Mouse (Mus musculus): ENCODE results near the gene 1700067P10Rik. TPM values are rescaled to one million over a fixed set of nuclear protein-coding genes. Genes with fewer than 3 reads are reported as not detected.

Gene 1700067P10Rik
- total and polyA plus RNA-seq, 3 experiments: not detected

DNA sequence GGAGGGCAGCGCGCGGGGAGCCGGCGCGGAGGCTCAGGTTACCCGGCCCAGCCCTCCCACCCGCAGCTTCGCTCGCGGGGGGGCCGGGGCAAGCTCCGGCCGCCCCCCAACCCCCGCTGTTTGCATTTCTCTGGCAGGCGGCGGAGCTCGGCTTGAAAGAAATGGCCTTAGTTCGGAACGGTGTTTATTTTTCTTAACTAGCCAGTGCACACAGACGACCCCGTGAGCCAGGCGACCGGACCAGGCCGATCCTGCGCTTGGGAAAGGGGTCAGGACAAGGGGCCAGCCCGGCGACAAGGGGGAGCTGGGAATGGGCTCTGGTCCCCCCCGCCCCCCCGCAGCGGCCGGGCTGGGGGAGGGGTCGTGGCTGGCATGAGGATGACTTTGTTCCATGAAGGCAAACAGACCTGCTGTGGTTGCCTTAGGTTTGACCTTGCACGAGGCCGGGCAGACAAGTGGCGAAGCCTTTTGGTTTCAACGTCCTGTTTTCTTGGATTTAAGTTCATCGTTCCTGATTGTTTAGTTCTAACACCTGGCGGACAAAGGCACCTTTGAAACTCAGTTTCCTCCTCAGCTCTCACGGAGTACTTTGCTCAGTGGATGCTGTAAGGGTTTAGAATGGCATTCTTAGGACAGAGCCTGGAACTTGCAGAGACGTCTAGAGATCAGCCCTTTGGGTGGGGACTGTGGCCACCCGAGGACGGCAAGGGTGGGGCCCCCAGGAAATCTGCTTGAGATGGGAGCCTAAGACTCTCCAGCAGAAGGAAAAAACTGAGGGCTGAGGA is 8.8 kb downstream of the 1700067P10Rik start:
- no peak overlapping the region for H3K27ac ChIP-seq (ENCODE audit: insufficient read depth, low read depth)
- in situ Hi-C loops (cut with MboI; ENCODE audit: low pct_ligation_motif_present, low pct_unique_long_range_greater_than_20kb, low sequenced_read_pairs): loop anchor here (5.0 to 10.0 kb wide), 2 partner anchors 53 to 301 kb away; no protein-coding TSS in a partner anchor
- H3K4me3 ChIP-seq (replicated peaks in 1 of 3; ENCODE audit: low read depth in 2 of 3, low read length in 2 of 3, poor library complexity in 1 of 3): peak overlapping the region in 2 of 3 experiments; percentile 13 to 44

DNA sequence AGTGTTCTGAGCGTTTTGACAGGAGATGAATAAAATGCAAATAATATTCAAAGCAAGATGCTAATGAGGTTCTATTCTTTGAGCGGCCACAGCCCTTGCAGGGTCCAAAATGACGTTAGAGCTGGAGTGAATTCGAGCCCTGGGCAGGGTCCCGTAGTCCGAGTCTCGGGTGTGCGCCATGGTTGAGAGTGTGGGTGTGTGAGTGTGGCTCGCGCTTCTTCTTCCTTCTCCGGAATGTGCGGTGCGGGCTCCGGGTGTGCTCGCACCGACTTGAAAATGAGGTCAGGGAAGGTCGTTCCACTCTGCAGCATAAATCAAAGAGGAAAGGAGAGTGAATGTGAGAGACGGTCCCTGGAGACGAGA is 9.4 kb downstream of the 1700067P10Rik start:
- TF ChIP-seq KAT2A (IDR thresholded peaks at IDR 0.05; ENCODE audit: insufficient replicate concordance, low read length) (no peak), BHLHE40 (IDR thresholded peaks at IDR 0.05; ENCODE audit: low read depth, low read length) (no peak), MEF2A (IDR thresholded peaks at IDR 0.05; ENCODE audit: borderline replicate concordance, low read depth, low read length) (no peak), SMC3 (IDR thresholded peaks at IDR 0.05; ENCODE audit: low read depth, low read length) (no peak), USF1 (IDR thresholded peaks at IDR 0.05; ENCODE audit: low read depth, low read length) (no peak), RAD21 (IDR thresholded peaks at IDR 0.05; ENCODE audit: low read depth, low read length) (no peak), ZKSCAN1 (IDR thresholded peaks at IDR 0.05; ENCODE audit: borderline replicate concordance, low read depth, low read length) (no peak)
- dilution Hi-C loops (cut with MboI; ENCODE audit: extremely low pct_ligation_motif_present, extremely low pct_unique_long_range_greater_than_20kb, low sequenced_read_pairs) (no loop called here), in situ Hi-C loops (cut with MboI; ENCODE audit: low pct_ligation_motif_present, low pct_unique_long_range_greater_than_20kb, low sequenced_read_pairs) (loop anchor here (5.0 to 10.0 kb wide), 2 partner anchors 54 to 301 kb away; no protein-coding TSS in a partner anchor)
- H3K4me3 ChIP-seq (replicated peaks in 1 of 3; ENCODE audit: low read depth in 2 of 3, low read length in 2 of 3, poor library complexity in 1 of 3): peak overlapping the region in 2 of 3 experiments; percentile 13 to 44
- no peak overlapping the region for H3K9ac ChIP-seq (ENCODE audit: insufficient read depth, low read depth)
- peaks cover 2 to 40% of the 10 kb centered on the region in 2 experiments; a peak in 3 of 4 replicates for H3K4me1 ChIP-seq (ENCODE audit: control insufficient read depth in 1 of 2, insufficient read depth in 2 of 2)
- H3K9me3 ChIP-seq (replicated peaks; ENCODE audit: low read length): peaks cover 28% of the 10 kb centered on the region
- H3K27ac ChIP-seq (ENCODE audit: insufficient read depth, low read depth): no peak overlapping the region
- H3K79me2 ChIP-seq (replicated peaks; ENCODE audit: control insufficient read depth, extremely low read depth, insufficient read depth, poor library complexity, severe bottlenecking): no peaks in the 10 kb centered on the region
- 0 out of 2 replicates have a peak overlapping the region, but pooled peaks have one; percentile 3 for H3K4me2 ChIP-seq (ENCODE audit: insufficient read depth, low read depth, poor library complexity, severe bottlenecking)
- H3K36me3 ChIP-seq (replicated peaks in 1 of 2; ENCODE audit: control insufficient read depth in 1 of 2, insufficient read depth in 1 of 2, low read length in 1 of 2): no peaks in the 10 kb centered on the region
- peak; percentile 63 for DNase-seq (ENCODE audit: extremely low read depth)
- no peaks in the 10 kb centered on the region for H3K27me3 ChIP-seq (replicated peaks)

More for the DNA sequence above, 8.8 kb downstream of the 1700067P10Rik start:
- peaks cover 2 to 40% of the 10 kb centered on the region in 2 experiments; a peak in 3 of 4 replicates for H3K4me1 ChIP-seq (ENCODE audit: control insufficient read depth in 1 of 2, insufficient read depth in 2 of 2)
- dilution Hi-C loops (cut with MboI; ENCODE audit: extremely low pct_ligation_motif_present, extremely low pct_unique_long_range_greater_than_20kb, low sequenced_read_pairs): no loop called here
- no peak for TF ChIP-seq PAX5 (IDR thresholded peaks at IDR 0.05; ENCODE audit: low read length)
- no peak for TF ChIP-seq TBP (conservative IDR thresholded peaks at IDR 0.05; ENCODE audit: low read depth, low read length)
- TF ChIP-seq MAX (IDR thresholded peaks at IDR 0.05; ENCODE audit: low read length): no peak
- no peak for TF ChIP-seq MAFK (IDR thresholded peaks at IDR 0.05; ENCODE audit: insufficient replicate concordance, low read length)
- no peak for TF ChIP-seq MEF2A (IDR thresholded peaks at IDR 0.05; ENCODE audit: borderline replicate concordance, low read depth, low read length)
- no peak for TF ChIP-seq TCF12 (IDR thresholded peaks at IDR 0.05; ENCODE audit: low read depth, low read length)
- H3K27me3 ChIP-seq (replicated peaks): no peaks in the 10 kb centered on the region
- DNase-seq (ENCODE audit: extremely low read depth): no peak
- H3K9ac ChIP-seq (ENCODE audit: insufficient read depth, low read depth): no peak overlapping the region
- no peaks in the 10 kb centered on the region for H3K79me2 ChIP-seq (replicated peaks; ENCODE audit: control insufficient read depth, extremely low read depth, insufficient read depth, poor library complexity, severe bottlenecking)
- H3K9me3 ChIP-seq (replicated peaks; ENCODE audit: low read length): peaks cover 30% of the 10 kb centered on the region
- H3K36me3 ChIP-seq (replicated peaks in 1 of 2; ENCODE audit: control insufficient read depth in 1 of 2, insufficient read depth in 1 of 2, low read length in 1 of 2): no peaks in the 10 kb centered on the region
- H3K4me2 ChIP-seq (ENCODE audit: insufficient read depth, low read depth, poor library complexity, severe bottlenecking): 0 out of 2 replicates have a peak overlapping the region, but pooled peaks have one; percentile 4
